Mouse (Mus musculus) neural tube, embryonic 10.5 days (tissue): Measurements from ENCODE around the gene Nox3.

Source experiments
- DNase-seq: peaks from one replicate; pipeline ENCODE4 v3.0.0-alpha.2; 2017; ENCODE audit warnings: low spot score; ENCODE audit errors: extremely low spot score

Gene Nox3

DNA sequence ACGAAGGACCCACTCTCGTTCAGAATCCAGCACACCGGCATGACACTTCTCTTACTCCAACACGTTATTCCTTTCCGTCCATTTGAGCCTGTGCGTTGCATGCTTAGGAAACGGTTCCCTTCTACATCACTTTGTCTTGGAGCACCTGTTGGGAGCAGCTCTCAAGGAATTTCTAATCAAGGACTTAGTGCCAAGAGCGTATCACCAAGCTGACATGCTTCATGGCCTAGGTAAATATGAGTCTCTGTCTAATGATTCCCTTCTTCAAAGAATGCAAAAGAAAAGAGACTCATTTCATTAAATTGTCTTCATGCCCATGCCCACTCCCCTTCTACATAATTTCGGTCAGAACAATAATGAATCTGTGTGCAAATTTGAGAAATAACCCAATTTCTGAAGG, at the start of gene Nox3:
Gene Nox3, minus strand, starts transcription at position 101 of the 400 bp plus-strand sequence.
- DNase-seq: no peak

DNA sequence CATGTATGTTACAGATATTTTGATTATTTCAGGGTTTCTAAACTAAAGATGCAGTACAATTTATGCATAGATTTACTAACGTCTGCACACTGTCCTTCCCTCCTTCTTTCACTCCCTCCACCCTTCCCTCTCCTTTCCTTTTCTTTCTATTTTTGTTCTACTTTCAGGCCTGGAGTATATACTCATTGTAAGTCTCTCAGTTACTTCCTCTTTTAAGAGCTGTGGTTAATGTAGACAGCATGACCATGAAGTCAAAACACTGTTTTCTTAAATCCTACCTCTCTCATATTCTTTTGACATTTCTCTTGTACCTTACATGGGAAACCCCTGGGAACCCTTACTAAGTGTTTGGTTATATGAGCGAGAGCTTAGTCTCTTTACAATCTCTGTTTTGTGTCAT, 48.3 kb upstream of the Nox3 start:
- DNase-seq: no peak

DNA sequence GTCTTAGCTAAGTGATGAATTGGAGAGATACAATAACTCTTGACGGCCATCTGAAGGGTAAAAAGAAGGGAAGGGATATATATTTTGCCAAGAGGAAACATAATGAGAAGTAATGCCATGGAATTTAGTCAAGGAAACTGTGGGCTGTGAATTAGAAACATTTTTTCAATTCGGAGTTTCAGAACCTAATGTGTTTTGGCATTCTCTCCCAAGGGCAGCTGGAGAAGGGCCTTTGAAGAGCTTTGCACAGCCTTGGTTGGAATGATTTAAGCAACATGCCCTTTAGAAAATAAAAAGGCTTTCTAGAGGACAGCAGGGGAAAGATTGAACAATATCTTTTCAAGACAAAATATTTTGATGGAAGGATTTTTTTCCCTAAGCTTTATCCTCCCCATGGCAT, 40.9 kb upstream of the Nox3 start:
- no peak for DNase-seq

DNA sequence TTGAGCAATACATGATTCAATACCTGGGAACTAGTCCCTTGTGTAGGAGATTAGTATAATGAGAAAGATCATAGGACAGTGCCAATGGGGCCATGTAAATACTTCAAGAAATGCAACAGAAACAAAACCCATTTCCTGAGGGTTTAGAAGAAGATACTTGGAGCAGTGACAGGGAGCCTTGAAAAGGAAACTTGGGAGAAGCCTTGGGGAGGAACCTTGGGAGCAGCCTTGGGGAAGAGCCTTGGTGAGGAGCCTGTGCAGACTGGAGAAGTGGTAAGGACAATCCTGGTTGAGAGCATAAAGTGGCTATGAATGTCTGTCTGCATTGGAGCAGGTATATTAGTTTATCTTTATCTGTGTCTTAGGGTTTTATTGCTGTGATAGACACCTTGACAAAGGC, 38.2 kb upstream of the Nox3 start:
- no peak for DNase-seq

DNA sequence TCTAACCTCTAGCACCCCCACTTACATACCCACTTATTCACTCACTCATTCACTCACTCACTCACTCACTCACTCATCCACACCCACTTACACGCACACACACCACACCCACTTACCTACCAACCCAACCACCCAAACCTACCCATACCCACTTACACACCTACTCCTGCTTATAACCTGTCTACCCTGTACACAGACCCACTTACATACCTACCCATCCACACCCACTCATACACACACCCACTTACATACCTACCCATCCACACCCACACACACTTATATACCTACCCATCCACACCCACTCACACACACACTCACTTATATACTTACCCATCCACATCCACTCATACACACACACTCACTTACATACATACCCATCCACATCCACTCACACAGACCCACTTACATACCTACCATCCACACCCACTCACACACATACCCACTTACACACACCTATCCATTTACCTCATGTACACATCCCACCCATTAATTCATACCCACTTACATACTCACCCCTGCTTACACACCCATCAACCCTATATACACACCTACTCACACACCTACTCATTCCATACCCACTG, 9.4 kb upstream of the Nox3 start:
- DNase-seq: no peak

DNA sequence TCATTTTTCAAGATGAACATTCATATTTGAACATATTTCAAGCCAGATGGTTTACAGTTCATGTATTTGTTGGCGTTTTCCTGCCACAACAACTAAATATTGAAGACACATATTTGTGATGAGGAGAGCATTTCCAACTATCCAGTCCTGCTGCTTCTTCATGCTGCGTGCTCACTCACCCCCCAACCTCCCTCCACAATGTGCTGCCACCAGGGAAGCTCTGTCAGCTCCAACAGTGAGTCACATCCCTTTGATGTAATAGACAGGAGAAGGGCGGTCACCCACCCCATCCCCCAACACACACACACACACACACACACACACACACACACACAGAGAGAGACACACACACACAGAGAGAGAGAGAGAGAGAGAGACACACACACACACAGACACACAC, 6.3 kb upstream of the Nox3 start:
- DNase-seq: no peak

DNA sequence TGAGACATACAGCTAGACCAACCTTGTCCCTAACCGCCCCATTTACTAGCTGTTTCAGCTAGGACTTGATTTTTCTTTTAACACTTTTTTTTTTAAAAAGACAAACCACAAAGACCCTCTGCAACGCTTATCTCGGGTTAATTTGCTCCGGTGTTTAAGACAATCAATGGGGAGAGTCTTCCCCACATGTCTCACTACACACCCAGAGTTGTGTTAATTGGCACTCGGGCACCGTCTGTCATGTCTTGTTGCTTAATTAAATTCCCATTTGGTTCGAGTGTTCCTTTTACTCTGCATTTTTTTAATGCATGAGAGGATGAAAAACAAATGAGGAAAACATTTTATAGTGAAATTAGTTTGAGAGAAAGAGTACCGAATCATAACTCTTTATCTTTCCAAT, 3.2 kb downstream of the Nox3 start:
- no peak for DNase-seq

DNA sequence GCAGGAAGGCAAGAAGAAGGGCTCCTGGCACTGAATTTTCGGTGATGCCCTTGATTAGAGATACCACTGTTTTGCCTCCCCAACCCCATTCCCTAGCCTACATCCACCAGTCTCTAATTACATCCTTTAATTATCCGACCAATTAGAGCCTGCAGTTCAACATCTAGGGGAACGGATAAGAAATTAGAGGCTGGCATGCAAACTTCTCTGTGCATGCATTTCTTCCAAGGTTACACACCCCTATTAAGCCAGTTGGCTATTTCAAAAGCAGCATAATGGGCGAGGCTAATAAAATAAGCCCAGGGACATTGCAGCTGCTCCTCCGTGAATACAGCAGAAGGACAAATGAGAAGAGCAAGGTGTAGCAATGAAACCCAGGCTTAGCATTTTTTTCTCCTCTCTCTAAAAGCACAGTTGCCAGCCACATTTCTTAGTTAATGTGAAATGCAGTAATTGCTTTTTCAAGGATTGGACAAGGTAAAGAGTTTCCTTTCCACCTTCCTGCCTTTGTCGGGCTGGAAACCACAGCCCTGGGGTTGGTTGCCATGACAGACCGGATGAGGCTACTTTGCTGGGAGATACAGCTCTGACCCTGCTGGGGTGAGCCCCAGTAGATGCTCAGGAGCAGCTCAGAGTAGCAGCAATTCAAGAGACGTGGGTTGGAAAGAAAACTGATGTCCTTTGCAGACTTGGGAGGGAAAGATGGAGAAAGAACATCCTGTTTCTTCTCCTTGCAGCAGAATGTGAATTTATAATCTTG, 5.4 kb downstream of the Nox3 start:
- DNase-seq: no peak

DNA sequence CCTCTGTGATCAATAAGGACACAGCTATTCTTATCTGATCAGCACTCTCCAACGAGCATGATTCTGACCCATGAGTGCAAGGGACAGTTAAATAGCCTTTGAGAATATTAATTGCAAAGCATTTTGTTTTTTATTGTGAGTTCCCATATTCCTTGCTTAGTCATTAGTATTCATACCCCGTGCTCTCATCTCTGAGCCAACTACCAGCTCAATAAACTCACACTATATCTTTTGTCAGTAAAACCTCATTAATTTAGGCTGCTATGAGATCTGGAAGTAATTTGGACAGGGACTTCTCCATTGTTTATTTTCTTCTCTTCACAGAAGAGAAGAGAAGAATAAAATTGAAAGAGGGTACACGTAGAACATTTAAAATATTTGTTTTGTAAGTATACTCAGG, 12.4 kb downstream of the Nox3 start:
- no peak for DNase-seq

DNA sequence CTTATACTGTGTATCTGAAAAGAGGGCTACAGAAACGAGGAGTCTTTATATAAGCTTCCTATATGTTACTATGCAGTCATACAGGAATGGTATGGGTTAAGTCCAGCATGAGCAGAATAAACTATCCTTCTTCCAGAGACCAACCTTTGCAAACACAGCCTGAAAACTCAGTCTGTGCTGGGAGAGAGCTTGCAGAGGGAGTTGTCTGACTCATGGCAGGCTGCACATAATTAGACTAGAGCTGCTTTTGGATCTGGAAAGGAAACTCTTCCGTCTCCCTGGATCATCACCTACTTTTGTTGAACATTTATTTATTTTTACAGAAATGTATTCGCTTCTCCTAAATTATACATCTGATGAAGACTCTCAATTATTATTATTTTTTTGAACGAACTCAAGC, 26.8 kb downstream of the Nox3 start:
- DNase-seq: no peak

DNA sequence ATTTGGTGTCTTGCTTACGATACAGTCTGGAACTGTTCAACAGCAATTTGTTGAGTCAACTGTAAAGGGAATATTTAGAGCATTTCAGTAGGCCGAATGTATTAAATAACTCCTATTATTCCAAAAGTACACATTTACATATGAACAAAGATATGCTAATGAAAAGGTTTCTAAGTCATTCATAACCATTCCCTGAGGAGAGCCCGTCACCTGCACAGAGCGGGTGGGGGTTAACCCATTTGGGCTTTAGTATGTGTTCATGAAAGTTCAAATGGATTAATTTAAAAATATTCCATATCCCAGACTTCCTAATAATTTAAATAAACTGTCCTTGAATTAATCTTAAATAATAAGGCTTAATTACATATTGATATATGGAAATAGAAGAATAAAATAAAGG, 28.8 kb downstream of the Nox3 start:
- no peak for DNase-seq

DNA sequence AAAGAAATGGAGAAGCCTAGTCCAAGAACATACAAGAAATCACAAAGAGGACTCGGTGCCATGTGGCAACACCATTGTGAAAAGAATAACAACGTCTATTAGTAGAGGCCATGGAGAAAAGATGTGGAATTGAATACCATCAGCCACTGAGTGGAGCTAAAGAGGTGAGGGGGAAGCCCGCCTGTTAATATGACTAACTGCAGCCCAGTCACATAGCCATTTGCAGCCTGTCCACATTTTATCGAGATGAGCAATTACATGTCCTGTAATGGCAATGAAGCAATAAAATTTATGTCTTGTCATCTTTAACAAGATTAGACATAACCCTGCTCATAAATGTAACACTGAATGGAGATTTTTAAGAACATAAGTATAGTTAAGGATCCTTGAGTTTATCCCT, 30.7 kb downstream of the Nox3 start:
- no peak for DNase-seq

DNA sequence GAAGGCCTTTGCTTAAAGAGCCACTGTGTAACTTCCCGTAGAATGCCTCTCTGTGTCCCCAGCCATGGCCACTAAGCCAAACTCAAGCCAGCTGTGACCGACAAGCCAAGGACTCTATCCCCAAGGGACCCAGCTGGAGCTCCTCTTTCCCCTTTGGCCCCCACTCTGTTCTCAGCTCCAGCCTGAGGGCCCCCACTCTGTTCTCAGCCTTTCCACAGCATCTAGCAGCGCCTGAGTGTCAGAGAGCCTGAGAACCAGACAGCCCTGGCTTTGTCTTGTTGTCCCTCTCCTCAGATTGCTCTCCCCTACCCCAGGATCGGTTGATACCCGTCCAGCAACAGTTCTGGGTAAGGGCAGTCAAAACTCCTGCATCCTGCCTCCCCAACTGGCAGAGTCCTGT, 36.6 kb downstream of the Nox3 start:
- DNase-seq: no peak

DNA sequence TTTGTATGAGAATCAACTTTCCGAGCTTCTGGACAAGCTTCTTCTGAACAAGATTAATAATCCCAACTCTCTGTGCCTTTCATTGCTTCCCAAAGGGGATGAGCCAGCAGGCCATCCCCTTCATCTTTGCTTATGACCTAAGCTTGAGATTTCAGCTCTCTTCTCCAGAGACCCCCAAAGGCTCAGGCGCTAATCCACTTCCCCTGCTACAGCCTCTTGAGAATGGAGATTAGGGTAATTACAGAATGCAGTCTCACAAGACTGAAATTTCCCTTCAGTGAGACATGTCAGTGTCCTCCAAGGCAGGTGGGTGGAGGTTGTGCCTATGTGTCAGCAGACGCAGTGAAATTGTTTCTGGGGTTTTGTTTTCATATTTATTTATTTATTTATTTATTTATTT, 45.7 kb downstream of the Nox3 start:
- no peak for DNase-seq

DNA sequence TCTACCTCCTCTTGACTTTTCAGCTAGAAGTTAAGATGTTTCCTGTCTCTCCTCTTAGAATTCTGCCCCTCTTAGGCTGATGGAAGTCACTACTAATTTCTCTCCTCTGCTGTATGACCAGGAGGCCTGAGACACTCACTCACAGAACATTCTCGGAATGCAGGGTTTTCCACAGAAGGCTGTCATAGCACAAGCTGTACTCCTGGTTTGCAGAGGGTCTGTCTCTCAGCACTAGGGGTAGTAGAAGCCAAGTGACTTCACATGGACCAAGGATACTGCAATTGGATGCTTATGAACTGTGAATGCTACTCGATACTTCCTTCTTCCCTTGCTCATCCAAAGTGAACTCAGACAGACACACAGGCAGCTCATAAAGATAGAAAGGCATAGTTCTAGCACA, 52.5 kb downstream of the Nox3 start:
- DNase-seq: no peak

DNA sequence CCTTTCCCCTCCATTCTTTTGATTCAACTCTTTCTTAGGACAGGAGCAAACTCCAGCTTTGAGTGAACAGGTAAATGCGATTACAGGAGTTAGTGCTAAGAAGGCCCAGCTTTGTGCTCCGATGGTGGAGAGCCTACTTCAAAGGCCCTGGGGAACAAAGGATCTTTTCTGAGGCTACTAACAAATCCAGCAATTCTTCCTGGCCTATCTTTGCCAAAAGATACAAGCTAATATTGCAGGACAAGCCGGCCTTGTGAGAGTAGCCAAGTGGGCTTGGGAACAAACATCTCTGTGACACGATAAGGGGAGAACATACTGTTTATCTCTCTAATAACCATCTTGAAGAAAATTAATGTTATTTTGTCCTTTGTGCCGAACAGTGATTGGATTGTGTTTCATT, 54.6 kb downstream of the Nox3 start:
- DNase-seq: no peak

DNA sequence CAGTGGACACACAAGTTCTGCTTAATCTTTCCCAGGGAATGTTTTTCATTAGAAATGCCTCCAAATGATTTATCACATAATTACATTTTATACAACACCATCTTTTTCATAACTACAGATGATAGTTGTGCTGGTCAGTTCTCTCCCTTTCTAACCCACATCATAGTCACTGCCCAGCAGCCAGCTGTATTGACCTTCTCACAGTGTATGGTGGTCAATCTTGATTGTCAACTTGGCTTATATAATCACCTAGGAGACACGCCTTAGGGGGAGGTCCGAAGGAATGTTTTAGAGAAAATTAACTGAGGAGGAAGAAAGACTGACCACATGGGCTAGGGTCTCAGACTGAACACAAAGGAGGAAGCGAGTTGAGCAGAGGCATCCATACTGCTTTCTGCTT, 57.3 kb downstream of the Nox3 start:
- no peak for DNase-seq

DNA sequence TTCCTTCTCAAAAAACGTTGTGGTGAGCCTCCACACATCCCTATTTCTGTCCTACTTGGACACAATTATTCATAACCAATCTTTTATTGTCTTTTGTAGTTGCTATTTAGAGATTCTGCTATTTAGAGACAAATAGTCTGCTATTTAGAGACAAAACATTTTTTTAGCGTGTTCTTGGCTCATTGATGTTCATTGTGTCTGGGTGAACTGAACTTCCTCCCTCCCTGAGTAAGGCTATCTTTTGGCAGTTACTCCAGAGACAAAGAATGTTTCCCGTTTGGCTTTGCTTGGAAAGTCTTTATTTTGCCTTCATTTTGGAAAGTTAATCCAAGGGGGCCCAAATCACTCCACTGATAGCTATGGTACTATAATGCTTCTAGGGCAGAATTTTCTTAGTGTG, 63.6 kb downstream of the Nox3 start:
- DNase-seq: no peak

DNA sequence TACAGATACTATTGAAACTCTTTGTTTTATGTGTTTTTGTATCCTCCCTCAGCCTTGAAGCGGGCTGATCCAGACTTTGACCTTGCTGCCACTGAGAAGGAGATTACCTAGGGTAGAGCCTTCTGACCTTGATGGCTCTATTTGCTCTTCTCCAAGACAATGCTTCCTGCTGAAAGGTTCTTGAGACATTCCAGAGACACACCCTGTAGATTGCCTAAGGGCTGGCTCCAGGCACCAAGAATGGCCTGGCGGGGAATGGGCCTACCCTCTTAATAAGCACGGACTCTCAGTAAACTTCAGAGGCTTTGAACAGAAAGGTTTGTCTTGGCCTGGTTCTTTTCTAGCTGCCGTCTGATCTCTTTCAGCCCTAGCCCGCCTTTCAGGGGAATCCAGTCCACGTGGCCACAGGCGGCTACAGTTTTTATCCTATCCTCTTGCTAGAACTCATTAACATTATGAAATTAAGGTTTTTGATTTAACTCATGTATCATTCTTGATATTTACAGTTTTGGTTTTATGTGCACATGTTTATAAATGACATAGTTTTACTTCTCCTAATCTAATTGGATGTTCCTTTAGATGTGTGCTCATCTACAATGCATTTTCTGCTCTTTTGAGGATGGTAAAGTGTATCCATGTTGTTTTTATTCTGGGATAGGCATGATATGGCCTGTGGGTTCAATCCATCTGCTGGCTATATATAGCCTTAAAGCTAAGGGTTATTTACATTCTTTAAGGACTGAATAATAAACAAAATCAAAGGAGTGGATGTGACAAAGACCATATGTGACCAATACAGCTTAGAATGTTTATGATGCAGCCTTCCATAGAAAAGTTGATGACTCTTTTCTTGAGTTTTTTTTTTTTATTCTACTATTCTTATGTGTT, 79.5 kb downstream of the Nox3 start:
- DNase-seq: no peak

DNA sequence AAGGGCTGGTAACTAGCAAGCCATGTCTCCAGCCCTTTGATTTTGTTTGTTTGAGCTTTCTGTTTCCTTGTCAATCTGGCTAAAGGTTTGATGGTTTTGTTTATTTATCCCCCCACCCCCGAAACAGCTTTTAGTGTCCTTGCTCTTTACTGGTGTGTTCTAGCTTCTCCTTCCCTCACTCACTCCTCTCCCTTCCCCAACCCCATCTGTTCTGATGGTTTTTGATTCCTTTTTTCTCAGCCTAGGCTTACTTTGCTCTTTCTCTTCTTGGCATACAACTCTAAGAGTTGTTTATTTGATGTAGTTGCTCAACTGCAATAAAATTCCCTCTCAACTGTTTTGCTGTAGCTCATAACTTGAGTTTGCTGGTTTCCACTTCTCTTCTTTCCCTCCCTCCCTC, 80.5 kb downstream of the Nox3 start:
- no peak for DNase-seq

DNA sequence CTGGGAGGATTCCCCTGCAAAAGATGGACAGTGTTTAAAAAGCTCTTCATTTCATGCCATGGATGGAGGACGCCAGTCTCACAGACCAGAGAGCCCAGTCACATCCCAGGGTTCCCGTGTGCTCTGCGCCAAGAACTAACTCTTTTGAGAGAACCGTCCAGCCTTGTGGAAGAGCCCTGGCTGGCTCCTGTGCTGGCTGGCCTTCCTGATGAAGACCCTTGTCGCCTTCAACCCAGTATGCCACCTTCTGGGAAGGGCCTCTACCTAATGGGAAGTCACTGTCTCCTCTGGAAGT, 84.3 kb downstream of the Nox3 start:
- DNase-seq: no peak

DNA sequence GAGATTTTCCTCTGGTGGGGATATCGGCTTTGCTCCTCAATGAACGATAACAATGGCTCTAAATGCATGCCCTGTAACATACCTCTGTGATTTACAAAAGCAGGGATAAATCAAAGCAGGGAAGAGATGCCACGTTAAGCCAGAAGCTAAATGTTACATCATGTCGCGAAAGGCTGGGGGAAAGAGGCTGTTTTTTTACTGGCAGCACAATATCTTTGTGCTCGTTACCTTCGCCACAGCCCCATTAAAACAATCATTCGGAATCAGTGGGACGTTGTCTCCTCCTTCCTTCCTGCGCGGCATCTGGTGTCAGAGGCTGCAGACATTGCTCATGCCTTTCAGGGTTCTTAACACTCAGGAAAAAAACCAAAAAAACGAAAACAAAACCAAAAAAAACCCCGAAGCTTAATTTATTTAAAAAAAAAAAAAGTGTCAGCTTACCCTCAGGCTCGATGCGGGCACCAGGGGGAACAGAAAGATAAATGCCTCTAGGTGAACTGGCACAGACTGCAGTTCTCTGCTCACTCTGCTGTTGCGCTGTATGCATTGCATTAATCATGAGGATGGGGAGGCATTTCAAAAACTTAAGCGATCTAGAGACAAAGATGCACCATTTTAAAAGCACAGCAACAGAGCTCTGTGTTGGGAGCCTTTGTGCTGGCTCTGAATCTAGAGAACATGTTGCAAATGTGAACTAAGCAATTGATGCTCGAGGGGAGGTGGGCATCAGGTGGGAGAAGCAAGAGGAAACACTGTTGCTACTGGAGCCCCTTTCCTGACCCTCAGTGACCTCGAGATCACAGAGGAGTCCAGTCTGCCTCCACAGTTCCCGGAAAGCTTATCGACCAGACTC, 84.9 kb downstream of the Nox3 start:
- DNase-seq: peak; percentile 24
